Mouse (Mus musculus) liver, adult 2 months (tissue): ENCODE measurements around the gene Fbrsl1.

Source experiments
- CTCF ChIP-seq: fragments of 200-500 bp; IDR thresholded peaks from 2 replicates; pipeline ENCODE4 v1.5.1; 2011; ENCODE audit warnings: low read depth, low read length, control low read depth
- POLR2A ChIP-seq: fragments of 200-500 bp; IDR thresholded peaks from 2 replicates; pipeline ENCODE4 v1.6.1; 2011; ENCODE audit warnings: low read length, control low read depth; ENCODE audit not compliant: insufficient read depth; ENCODE audit errors: extremely low read depth

DNA sequence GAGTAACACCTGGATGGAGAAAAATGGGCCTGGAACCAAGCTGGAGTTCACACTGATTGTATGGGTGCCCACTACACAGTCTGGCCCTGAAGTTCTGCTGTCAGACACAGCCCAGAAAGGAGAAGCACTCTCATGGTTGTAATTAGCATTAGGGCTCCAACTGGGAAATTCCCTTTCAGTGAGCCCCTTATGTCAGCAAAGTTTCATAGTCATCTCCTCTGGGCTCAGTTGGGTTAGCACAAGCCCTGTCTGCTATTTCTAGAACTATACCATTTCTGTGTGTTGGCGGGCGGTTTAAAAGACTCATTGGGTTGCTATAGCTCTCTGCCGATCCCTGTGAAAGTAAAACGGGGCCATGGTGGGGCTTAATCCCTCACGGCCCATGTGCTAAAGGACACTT, 24.1 kb downstream of the Fbrsl1 start:
- TF ChIP-seq CTCF (no peak), POLR2A (no peak)
